Mouse (Mus musculus) neural tube, embryonic 13.5 days (tissue): Measurements from ENCODE around the gene Npas3. TPM values are rescaled to one million over a fixed set of nuclear protein-coding genes. Genes with fewer than 3 reads are reported as not detected.

Source experiments
- ATAC-seq: fragments of 200-750 bp; cut with Nextera tagmentation; 2 replicates; pipeline ENCODE4 v1.8.0; 2017; ENCODE audit warnings: low read depth, mild to moderate bottlenecking, moderate TSS enrichment, moderate library complexity
- H3K27ac ChIP-seq: fragments of 300-500 bp; sonication (generic); replicated peaks from 2 replicates; pipeline ENCODE4 v1.5.1; 2015; ENCODE audit warnings: moderate library complexity, mild to moderate bottlenecking, inconsistent platforms
- H3K27me3 ChIP-seq: fragments of 300-500 bp; sonication (generic); 2 replicates; pipeline ENCODE4 v1.6.1; 2015; ENCODE audit warnings: mild to moderate bottlenecking, inconsistent platforms
- H3K36me3 ChIP-seq: fragments of 300-500 bp; sonication (generic); 2 replicates; pipeline ENCODE4 v1.6.1; 2015; ENCODE audit warnings: mild to moderate bottlenecking, inconsistent platforms
- H3K4me1 ChIP-seq: fragments of 300-500 bp; sonication (generic); replicated peaks from 2 replicates; pipeline ENCODE4 v1.6.1; 2015; ENCODE audit warnings: inconsistent platforms
- H3K4me2 ChIP-seq: fragments of 300-500 bp; sonication (generic); 2 replicates; pipeline ENCODE4 v1.6.1; 2015; ENCODE audit warnings: inconsistent platforms, mild to moderate bottlenecking, moderate library complexity
- H3K4me3 ChIP-seq: fragments of 300-500 bp; sonication (generic); 2 replicates; pipeline ENCODE4 v1.5.1; 2015; ENCODE audit warnings: mild to moderate bottlenecking, inconsistent platforms
- H3K9ac ChIP-seq: fragments of 300-500 bp; sonication (generic); 2 replicates; pipeline ENCODE4 v1.6.1; 2015; ENCODE audit warnings: moderate library complexity, mild to moderate bottlenecking, inconsistent platforms
- H3K9me3 ChIP-seq: fragments of 300-500 bp; sonication (generic); 2 replicates; pipeline ENCODE4 v1.6.1; 2016; ENCODE audit warnings: inconsistent platforms
- whole genome bisulfite sequencing: fragments of 180-500 bp; shearing (Covaris S2); methylation state at CpG from one replicate; pipeline ENCODE4 v1.1.7; 2015; 5-methylcytosine and 5-hydroxymethylcytosine counted together
- polyA plus RNA-seq: library from polyadenylated mRNA; unstranded; fragments of >200 nt; fragmentation: Nextera tagmentation; extraction: Ambion mirVana; gene quantifications from 2 replicates; pipeline ENCODE4 v1.2.1, GENCODE M21; 2015

The Npas3 gene
- polyA plus RNA-seq, 1 experiment from 2014 or later = 21.8 TPM

DNA sequence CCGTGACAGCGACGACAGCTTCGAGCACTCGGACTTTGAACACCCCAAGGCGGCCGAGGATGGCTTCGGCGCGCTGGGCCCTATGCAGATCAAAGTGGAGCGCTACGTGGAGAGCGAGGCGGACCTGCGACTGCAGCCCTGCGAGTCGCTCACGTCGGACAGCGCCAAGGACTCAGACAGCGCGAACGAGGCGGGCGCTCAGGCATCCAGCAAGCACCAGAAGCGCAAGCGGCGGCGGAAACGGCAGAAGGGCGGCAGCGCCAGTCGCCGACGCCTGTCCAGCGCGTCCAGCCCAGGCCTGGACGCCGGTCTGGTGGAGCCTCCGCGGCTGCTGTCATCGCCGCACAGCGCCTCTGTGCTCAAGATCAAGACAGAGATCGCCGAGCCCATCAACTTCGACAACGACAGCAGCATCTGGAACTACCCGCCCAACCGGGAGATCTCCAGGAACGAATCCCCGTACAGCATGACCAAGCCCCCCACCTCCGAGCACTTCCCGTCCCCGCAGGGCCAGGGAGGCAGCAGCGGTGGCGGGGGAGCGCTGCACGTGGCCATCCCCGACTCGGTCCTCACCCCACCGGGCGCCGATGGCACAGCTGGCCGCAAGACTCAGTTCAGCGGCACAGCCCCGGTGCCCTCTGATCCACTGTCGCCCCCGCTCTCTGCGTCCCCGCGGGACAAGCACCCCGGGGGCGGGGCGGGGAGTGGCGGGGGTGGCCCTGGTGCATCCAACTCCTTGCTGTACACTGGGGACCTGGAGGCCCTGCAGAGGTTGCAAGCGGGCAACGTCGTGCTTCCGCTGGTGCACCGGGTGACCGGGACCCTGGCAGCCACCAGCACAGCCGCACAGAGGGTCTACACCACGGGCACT, 819.6 kb downstream of the Npas3 start:
- ATAC-seq = peak; percentile 68
- H3K4me3 ChIP-seq = peak overlapping the region; percentile 43
- no peaks in the 10 kb centered on the region for H3K36me3 ChIP-seq
- peaks cover 18% of the 10 kb centered on the region for H3K4me1 ChIP-seq
- H3K27ac ChIP-seq = no peak overlapping the region
- H3K9ac ChIP-seq = peak overlapping the region; percentile 62
- no peaks in the 10 kb centered on the region for H3K9me3 ChIP-seq
- WGBS = 10% methylated on average over 77 of the region's 84 CpGs
- H3K4me2 ChIP-seq = peak overlapping the region; percentile 63
- H3K27me3 ChIP-seq = peaks cover 30% of the 10 kb centered on the region

DNA sequence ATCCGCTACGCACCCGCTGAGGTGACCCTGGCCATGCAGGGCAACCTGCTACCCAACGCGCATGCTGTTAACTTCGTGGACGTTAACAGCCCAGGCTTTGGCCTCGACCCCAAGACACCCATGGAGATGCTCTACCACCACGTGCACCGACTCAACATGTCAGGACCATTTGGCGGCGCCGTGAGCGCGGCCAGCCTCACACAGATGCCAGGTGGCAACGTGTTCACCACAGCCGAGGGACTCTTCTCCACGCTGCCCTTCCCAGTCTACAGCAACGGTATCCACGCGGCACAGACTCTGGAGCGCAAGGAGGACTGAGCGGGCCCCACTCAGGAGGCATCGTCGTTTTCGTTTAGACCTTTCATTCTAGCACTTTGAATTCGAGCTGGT, 820.3 kb downstream of the Npas3 start:
- peak overlapping the region; percentile 63 for H3K4me2 ChIP-seq
- H3K36me3 ChIP-seq = no peaks in the 10 kb centered on the region
- WGBS = 68% methylated on average over 27 of the region's 27 CpGs
- no peaks in the 10 kb centered on the region for H3K9me3 ChIP-seq
- no peak overlapping the region for H3K27ac ChIP-seq
- H3K27me3 ChIP-seq = peaks cover 30% of the 10 kb centered on the region
- H3K4me1 ChIP-seq = peaks cover 18% of the 10 kb centered on the region
- ATAC-seq = no peak
- peak overlapping the region; percentile 62; the same call in 1 of the 2 replicates for H3K9ac ChIP-seq
- peak overlapping the region; percentile 43 for H3K4me3 ChIP-seq

GRCm38 (mm10) chr12:54074012-54074411, 825.5 kb downstream of the Npas3 start:
- Histone ChIP-seq H3K4me3 (no peak overlapping the region), H3K4me2 (no peak overlapping the region), H3K4me1 (no peaks in the 10 kb centered on the region), H3K36me3 (no peaks in the 10 kb centered on the region), H3K27ac (no peak overlapping the region), H3K27me3 (peaks cover 3% of the 10 kb centered on the region), H3K9me3 (no peaks in the 10 kb centered on the region), H3K9ac (no peak overlapping the region)
- WGBS = 91% methylated on average over 2 of the region's 2 CpGs
- no peak for ATAC-seq

DNA sequence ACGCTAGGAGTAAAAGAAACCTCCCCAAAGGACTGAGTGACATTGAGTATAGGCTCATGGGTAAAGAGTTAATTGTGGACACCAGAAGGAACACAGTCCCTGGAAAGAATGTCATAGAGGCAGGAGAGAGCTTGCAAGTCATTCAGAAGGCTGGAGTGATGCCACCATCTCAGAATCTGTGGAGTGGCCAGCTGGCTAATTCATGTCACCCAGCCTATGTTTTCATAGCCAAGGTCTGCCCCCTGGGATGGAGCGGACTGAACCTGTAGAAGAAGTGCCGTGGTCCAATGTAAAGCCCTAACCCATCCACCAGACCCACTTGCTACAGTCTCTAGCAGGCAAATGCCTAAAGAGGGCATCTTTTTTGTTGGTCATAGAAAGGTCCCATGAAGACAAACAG, 832.5 kb downstream of the Npas3 start:
- WGBS = 95% methylated on average over 3 of the region's 3 CpGs
- Histone ChIP-seq H3K27ac (no peak overlapping the region), H3K9ac (no peak overlapping the region), H3K27me3 (no peaks in the 10 kb centered on the region), H3K9me3 (no peaks in the 10 kb centered on the region), H3K36me3 (no peaks in the 10 kb centered on the region), H3K4me3 (no peak overlapping the region), H3K4me2 (no peak overlapping the region), H3K4me1 (no peaks in the 10 kb centered on the region)
- ATAC-seq = no peak

- Histone ChIP-seq H3K36me3 (no peaks in the 10 kb centered on the region), H3K27me3 (no peaks in the 10 kb centered on the region), H3K4me1 (0 out of 2 replicates have a peak, but pooled peaks cover 5% of the 10 kb centered on the region), H3K4me3 (no peak overlapping the region), H3K27ac (0 out of 2 replicates have a peak overlapping the region, but pooled peaks have one; percentile 9), H3K9me3 (no peaks in the 10 kb centered on the region), H3K4me2 (no peak overlapping the region), H3K9ac (no peak overlapping the region)
- 60% methylated on average over 8 of the region's 8 CpGs for WGBS
- ATAC-seq = no peak
Observed at GRCm38 (mm10) chr12:54093729-54094128, 845.3 kb downstream of the Npas3 start.

DNA sequence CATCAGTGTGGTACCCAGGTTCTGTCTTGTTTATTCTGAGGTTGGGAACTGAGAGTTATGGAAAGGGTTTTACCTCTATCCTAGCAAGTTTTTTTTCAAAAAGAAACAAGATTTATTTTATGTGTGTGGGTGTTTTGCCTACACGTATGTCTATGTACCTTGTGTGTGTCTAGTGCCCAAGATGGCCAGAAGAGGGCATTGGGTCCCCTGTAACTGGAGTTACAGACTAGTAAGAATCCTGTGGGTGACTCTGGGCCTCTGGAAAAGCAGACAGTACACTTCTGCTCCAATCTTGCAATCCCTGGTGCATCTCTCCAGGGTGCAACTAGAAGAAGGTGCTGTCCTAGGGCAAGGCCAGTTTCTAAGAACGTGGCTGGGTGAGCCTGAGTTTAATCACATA, 848.0 kb downstream of the Npas3 start:
- no peak overlapping the region for H3K27ac ChIP-seq
- 0 out of 2 replicates have a peak, but pooled peaks cover 5% of the 10 kb centered on the region for H3K4me1 ChIP-seq
- no peaks in the 10 kb centered on the region; the same call in 1 of the 2 replicates for H3K27me3 ChIP-seq
- no peak overlapping the region for H3K9ac ChIP-seq
- no peak overlapping the region for H3K4me2 ChIP-seq
- H3K4me3 ChIP-seq = no peak overlapping the region
- ATAC-seq = no peak
- H3K36me3 ChIP-seq = no peaks in the 10 kb centered on the region
- no peaks in the 10 kb centered on the region for H3K9me3 ChIP-seq
- WGBS = 76% methylated on average over 2 of the region's 2 CpGs

DNA sequence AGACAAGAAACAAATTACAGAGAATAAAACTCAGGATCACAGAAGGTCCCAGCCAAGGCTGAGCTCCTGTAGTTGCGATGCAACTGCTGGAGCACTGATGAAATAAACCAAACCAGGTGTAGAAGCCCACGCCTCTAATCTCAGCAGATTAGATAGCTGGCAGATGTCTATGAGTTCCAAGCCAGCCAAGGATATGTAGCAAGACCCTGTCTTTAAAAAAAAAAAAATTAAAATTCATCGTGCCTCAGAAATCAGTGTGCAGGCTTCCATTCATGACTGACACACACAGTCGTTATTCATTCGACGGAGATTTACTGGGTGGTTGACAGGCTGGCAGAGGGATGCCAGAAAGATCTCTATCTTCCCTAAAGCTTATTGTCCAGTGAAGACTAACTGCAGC, 849.7 kb downstream of the Npas3 start:
- H3K9ac ChIP-seq = no peak overlapping the region
- H3K36me3 ChIP-seq = no peaks in the 10 kb centered on the region
- no peak overlapping the region for H3K27ac ChIP-seq
- ATAC-seq = no peak
- no peak overlapping the region for H3K4me2 ChIP-seq
- 0 out of 2 replicates have a peak, but pooled peaks cover 10% of the 10 kb centered on the region for H3K4me1 ChIP-seq
- 78% methylated on average over 6 of the region's 6 CpGs for WGBS
- H3K27me3 ChIP-seq = no peaks in the 10 kb centered on the region; the same call in 1 of the 2 replicates
- H3K4me3 ChIP-seq = no peak overlapping the region
- no peaks in the 10 kb centered on the region for H3K9me3 ChIP-seq

- no peak for ATAC-seq
- H3K9me3 ChIP-seq = no peaks in the 10 kb centered on the region
- no peaks in the 10 kb centered on the region for H3K36me3 ChIP-seq
- WGBS = 14% methylated on average over 6 of the region's 6 CpGs
- no peak overlapping the region for H3K4me2 ChIP-seq
- H3K9ac ChIP-seq = no peak overlapping the region
- no peaks in the 10 kb centered on the region; the same call in 1 of the 2 replicates for H3K27me3 ChIP-seq
- H3K4me3 ChIP-seq = no peak overlapping the region
- no peak overlapping the region for H3K27ac ChIP-seq
- H3K4me1 ChIP-seq = 0 out of 2 replicates have a peak, but pooled peaks cover 9% of the 10 kb centered on the region
Observed at GRCm38 (mm10) chr12:54098785-54099184, 850.3 kb downstream of the Npas3 start.

DNA sequence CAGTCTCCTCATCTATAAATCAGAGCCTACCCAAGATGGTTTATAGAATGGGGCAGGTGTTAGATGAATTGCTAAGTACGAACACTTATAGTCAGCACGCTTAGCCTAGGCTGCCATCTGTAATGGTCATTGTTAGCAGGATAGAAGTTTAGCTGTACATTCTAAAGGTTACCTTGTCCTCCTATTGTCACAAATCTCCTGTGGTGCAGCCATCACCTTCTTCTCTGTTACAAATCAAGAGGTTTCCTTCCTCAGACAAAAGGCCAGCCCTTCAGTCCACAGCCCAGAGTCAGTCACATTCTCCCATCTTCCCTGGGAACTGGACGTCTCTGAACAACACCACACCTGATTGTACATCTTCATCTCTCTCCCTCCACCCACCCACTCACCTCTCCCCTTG, 851.0 kb downstream of the Npas3 start:
- Histone ChIP-seq H3K4me3 (no peak overlapping the region), H3K9ac (no peak overlapping the region), H3K27me3 (no peaks in the 10 kb centered on the region; the same call in 1 of the 2 replicates), H3K4me2 (no peak overlapping the region), H3K27ac (no peak overlapping the region), H3K36me3 (no peaks in the 10 kb centered on the region), H3K4me1 (0 out of 2 replicates have a peak, but pooled peaks cover 6% of the 10 kb centered on the region), H3K9me3 (no peaks in the 10 kb centered on the region)
- ATAC-seq = no peak
- 89% methylated on average over 3 of the region's 3 CpGs for WGBS

GRCm38 (mm10) chr12:54101307-54101870, 852.9 kb downstream of the Npas3 start:
- 0 out of 2 replicates have a peak, but pooled peaks cover 6% of the 10 kb centered on the region for H3K4me1 ChIP-seq
- H3K4me2 ChIP-seq = no peak overlapping the region
- H3K36me3 ChIP-seq = no peaks in the 10 kb centered on the region
- H3K4me3 ChIP-seq = no peak overlapping the region
- no peak overlapping the region for H3K9ac ChIP-seq
- no peaks in the 10 kb centered on the region; the same call in 1 of the 2 replicates for H3K27me3 ChIP-seq
- WGBS = 72% methylated on average over 4 of the region's 5 CpGs
- ATAC-seq = no peak
- no peaks in the 10 kb centered on the region for H3K9me3 ChIP-seq
- H3K27ac ChIP-seq = no peak overlapping the region

- no peak overlapping the region for H3K27ac ChIP-seq
- ATAC-seq = no peak
- no peaks in the 10 kb centered on the region; the same call in 1 of the 2 replicates for H3K27me3 ChIP-seq
- no peak overlapping the region for H3K4me3 ChIP-seq
- 0 out of 2 replicates have a peak, but pooled peaks cover 6% of the 10 kb centered on the region for H3K4me1 ChIP-seq
- H3K9ac ChIP-seq = no peak overlapping the region
- no peaks in the 10 kb centered on the region for H3K9me3 ChIP-seq
- H3K36me3 ChIP-seq = no peaks in the 10 kb centered on the region
- 52% methylated on average over 6 of the region's 6 CpGs for WGBS
- H3K4me2 ChIP-seq = no peak overlapping the region
Observed at GRCm38 (mm10) chr12:54102500-54102899, 854.0 kb downstream of the Npas3 start.

DNA sequence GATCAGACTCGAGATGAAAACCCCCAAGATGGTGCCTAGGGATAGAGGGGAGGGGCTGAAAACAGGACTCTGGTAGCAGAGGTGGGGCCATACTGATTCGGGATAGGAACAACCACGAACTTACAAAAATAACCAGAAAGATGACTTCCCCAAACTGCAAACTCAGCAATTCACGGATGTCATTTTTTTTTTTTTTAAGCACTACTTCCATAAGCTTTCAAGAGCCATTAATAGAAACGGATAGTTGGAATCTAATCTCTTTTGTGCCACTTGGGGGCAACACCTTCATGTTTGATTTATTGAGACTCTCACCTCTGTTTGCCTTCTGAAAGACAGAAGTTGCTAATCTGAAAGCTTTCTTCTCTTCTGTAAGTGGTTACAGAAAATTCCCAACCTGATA, 857.1 kb downstream of the Npas3 start:
- Histone ChIP-seq H3K4me3 (no peak overlapping the region), H3K9me3 (no peaks in the 10 kb centered on the region), H3K27ac (no peak overlapping the region), H3K36me3 (no peaks in the 10 kb centered on the region), H3K9ac (no peak overlapping the region), H3K4me1 (0 out of 2 replicates have a peak, but pooled peaks cover 6% of the 10 kb centered on the region), H3K4me2 (no peak overlapping the region), H3K27me3 (no peaks in the 10 kb centered on the region; the same call in 1 of the 2 replicates)
- no peak for ATAC-seq
- WGBS = 67% methylated on average over 5 of the region's 5 CpGs
